Mouse (Mus musculus) thymus, adult 2 months (tissue): ENCODE results near the gene Slc9a9.

Source experiments
- CTCF ChIP-seq: fragments of 200-500 bp; IDR thresholded peaks from 2 replicates; pipeline ENCODE4 v1.5.1; 2012; ENCODE audit warnings: mild to moderate bottlenecking, control low read depth, low read length, moderate library complexity, borderline replicate concordance; ENCODE audit not compliant: control insufficient read depth, poor library complexity, insufficient read depth; ENCODE audit errors: extremely low read depth
- POLR2A ChIP-seq: fragments of 200-500 bp; IDR thresholded peaks from 2 replicates; pipeline ENCODE4 v1.6.1; 2012; ENCODE audit warnings: mild to moderate bottlenecking, low read length, control low read depth, moderate library complexity; ENCODE audit not compliant: control insufficient read depth, poor library complexity, insufficient read depth; ENCODE audit errors: extremely low read depth

DNA sequence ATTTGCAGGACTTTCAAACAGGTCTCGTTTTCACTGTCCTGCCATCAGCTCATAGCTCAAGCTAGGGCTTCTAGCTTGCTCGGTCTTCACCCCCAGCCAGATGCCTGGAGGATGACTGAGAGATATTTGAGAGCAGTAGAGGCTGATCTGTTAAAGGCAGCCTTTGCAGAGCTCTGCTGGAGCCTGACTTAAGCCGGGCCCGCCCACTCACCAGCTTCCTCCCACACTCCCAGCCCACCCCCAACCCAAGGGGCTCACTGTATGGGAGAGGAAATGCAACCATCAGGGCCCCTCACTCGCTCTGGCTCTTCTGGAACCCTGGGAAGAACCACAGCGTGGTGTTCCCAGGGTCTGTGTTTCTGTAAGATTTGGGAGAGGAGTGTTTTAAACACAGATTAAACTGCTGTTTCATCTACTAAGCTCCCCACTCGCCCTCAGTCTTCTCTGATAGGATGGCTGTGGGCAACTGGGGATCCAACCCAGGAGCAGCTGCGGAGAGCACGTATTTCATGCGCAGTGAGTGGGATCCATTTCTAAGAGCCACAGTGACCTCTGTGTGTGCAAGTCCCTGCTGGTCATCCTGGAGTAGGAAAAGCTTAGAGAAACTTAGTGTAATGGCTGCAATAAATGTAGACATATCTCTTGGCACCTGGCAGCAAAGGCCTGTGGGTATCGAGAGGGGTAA is 451.6 kb downstream of the Slc9a9 start:
- no peak for TF ChIP-seq CTCF
- TF ChIP-seq POLR2A: no peak
